Mouse (Mus musculus): ENCODE measurements around the gene Gm609. TPM values are rescaled to one million over a fixed set of nuclear protein-coding genes. Genes with fewer than 3 reads are reported as not detected.

Gene Gm609
- polyA plus RNA-seq, 1 experiment from 2014 or later = not detected

GRCm38 (mm10) chr16:45375506-45376225, 117.1 kb downstream of the Gm609 start:
- Histone ChIP-seq H3K4me1 (replicated peaks) (no peaks in the 10 kb centered on the region), H3K36me3 (replicated peaks) (no peaks in the 10 kb centered on the region), H3K4me3 (replicated peaks) (no peak overlapping the region), H3K9ac (no peak overlapping the region), H3K4me2 (no peak overlapping the region), H3K27ac (replicated peaks) (no peak overlapping the region), H3K9me3 (replicated peaks) (no peaks in the 10 kb centered on the region), H3K27me3 (no peaks in the 10 kb centered on the region)
- 39% methylated on average over 2 of the region's 2 CpGs for WGBS (ENCODE audit: insufficient replicate concordance)
- no peak for ATAC-seq (ENCODE audit: insufficient read depth)

DNA sequence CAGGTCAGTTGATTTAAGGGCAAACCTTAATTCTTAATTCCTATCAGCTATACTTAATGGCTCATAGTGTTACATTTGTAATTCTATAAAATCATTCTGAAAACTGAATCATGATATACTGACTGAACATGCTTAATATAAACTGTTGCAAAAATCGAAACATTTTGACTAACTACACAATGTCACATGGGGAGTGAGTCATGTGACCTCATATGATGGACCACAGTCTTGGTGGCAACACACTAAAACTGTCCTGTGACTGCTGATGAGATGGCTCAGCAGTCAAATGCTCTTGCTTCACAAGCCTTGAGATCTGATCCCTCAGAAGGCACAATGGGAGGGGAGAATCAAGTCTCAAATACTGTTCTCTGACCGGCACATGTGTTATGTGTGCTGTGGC, 118.7 kb downstream of the Gm609 start:
- Histone ChIP-seq H3K4me1 (replicated peaks) (no peaks in the 10 kb centered on the region), H3K4me2 (no peak overlapping the region), H3K9ac (no peak overlapping the region), H3K27ac (replicated peaks) (no peak overlapping the region), H3K4me3 (replicated peaks) (no peak overlapping the region), H3K9me3 (replicated peaks) (no peaks in the 10 kb centered on the region), H3K36me3 (replicated peaks) (no peaks in the 10 kb centered on the region), H3K27me3 (no peaks in the 10 kb centered on the region)
- no peak for ATAC-seq (ENCODE audit: insufficient read depth)
- WGBS (ENCODE audit: insufficient replicate concordance) = 44% methylated on average over 2 of the region's 2 CpGs

DNA sequence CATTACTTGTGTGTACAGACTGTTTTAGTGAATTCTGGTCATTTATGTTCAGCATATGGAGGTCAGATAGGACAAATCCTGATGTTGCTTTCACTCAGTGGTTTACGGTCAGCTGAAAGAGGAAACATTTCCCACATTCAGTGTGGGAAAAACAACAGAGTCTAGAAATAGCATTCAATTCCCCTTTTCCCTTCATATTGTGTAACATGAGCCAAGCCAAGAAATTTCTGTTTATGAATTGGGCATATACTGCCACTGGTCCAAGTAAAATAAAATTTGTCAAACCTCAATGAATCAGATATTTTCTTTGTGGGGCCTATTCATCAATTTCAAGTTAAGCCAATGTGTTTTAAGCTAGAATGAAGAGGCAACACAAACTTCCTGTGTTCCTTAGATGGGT, 121.7 kb downstream of the Gm609 start:
- Histone ChIP-seq H3K9me3 (replicated peaks) (no peaks in the 10 kb centered on the region), H3K27me3 (no peaks in the 10 kb centered on the region), H3K27ac (replicated peaks) (no peak overlapping the region), H3K4me2 (no peak overlapping the region), H3K9ac (no peak overlapping the region), H3K4me1 (replicated peaks) (no peaks in the 10 kb centered on the region), H3K36me3 (replicated peaks) (no peaks in the 10 kb centered on the region), H3K4me3 (replicated peaks) (no peak overlapping the region)
- 70% methylated on average over 1 of the region's 1 CpGs for WGBS (ENCODE audit: insufficient replicate concordance)
- no peak for ATAC-seq (ENCODE audit: insufficient read depth)

DNA sequence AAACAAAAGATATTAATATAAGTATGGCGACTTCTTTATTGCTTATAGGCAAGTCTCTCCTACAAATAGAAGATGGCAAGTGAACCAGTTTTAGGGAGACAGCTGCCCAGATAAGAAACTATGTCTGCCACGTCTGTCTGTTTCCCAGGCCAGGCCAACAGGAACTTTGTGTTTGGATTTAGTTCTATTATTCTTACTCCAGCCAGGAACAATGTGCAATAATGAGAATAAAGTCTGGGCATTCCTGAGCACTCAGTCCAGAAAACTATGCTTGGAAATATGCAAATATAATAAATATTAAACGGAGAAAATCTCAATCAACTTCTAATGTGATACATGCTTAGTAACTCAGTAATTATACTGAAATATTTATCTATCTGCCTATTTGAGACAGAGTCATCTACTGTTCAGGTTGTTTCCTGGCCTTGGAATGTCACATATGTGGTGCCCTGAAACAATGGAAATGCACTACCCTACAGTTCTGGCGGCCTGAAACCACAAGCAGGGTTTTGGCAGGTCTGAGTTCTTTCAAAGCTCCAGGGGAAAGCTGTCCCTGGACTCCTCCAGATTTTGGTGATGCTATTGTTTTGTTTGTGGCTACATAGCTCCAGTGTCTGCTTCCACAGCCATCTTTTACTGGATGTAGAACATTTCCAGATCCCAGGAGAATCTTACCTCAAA, 123.3 kb downstream of the Gm609 start:
- ATAC-seq (ENCODE audit: insufficient read depth) = no peak
- H3K27ac ChIP-seq (replicated peaks) = no peak overlapping the region
- H3K4me1 ChIP-seq (replicated peaks) = no peaks in the 10 kb centered on the region
- H3K27me3 ChIP-seq = no peaks in the 10 kb centered on the region
- 45% methylated on average over 4 of the region's 4 CpGs for WGBS (ENCODE audit: insufficient replicate concordance)
- H3K9ac ChIP-seq = no peak overlapping the region
- H3K9me3 ChIP-seq (replicated peaks) = no peaks in the 10 kb centered on the region
- H3K36me3 ChIP-seq (replicated peaks) = no peaks in the 10 kb centered on the region
- no peak overlapping the region for H3K4me3 ChIP-seq (replicated peaks)
- H3K4me2 ChIP-seq = no peak overlapping the region

- Histone ChIP-seq H3K27ac (replicated peaks) (no peak overlapping the region), H3K4me3 (replicated peaks) (no peak overlapping the region), H3K9me3 (replicated peaks) (no peaks in the 10 kb centered on the region), H3K36me3 (replicated peaks) (no peaks in the 10 kb centered on the region), H3K4me2 (no peak overlapping the region), H3K27me3 (no peaks in the 10 kb centered on the region), H3K9ac (no peak overlapping the region), H3K4me1 (replicated peaks) (no peaks in the 10 kb centered on the region)
- WGBS (ENCODE audit: insufficient replicate concordance) = 74% methylated on average over 7 of the region's 7 CpGs
- no peak for ATAC-seq (ENCODE audit: insufficient read depth)
These were observed 126.7 kb downstream of the Gm609 start for GRCm38 (mm10) chr16:45366111-45366510.

- Histone ChIP-seq H3K27ac (replicated peaks) (no peak overlapping the region), H3K9me3 (replicated peaks) (no peaks in the 10 kb centered on the region), H3K36me3 (replicated peaks) (no peaks in the 10 kb centered on the region), H3K4me1 (replicated peaks) (no peaks in the 10 kb centered on the region), H3K9ac (no peak overlapping the region), H3K27me3 (no peaks in the 10 kb centered on the region), H3K4me2 (no peak overlapping the region), H3K4me3 (replicated peaks) (no peak overlapping the region)
- no peak for ATAC-seq (ENCODE audit: insufficient read depth)
- WGBS (ENCODE audit: insufficient replicate concordance) = 68% methylated on average over 9 of the region's 9 CpGs
These were observed 127.4 kb downstream of the Gm609 start for GRCm38 (mm10) chr16:45365353-45365752.

GRCm38 (mm10) chr16:45364627-45365026, 128.1 kb downstream of the Gm609 start:
- H3K4me3 ChIP-seq (replicated peaks) = no peak overlapping the region
- H3K4me2 ChIP-seq = no peak overlapping the region
- no peak for ATAC-seq (ENCODE audit: insufficient read depth)
- no peaks in the 10 kb centered on the region for H3K9me3 ChIP-seq (replicated peaks)
- no peaks in the 10 kb centered on the region for H3K27me3 ChIP-seq
- H3K9ac ChIP-seq = no peak overlapping the region
- 83% methylated on average over 1 of the region's 1 CpGs for WGBS (ENCODE audit: insufficient replicate concordance)
- H3K4me1 ChIP-seq (replicated peaks) = no peaks in the 10 kb centered on the region
- H3K27ac ChIP-seq (replicated peaks) = no peak overlapping the region
- no peaks in the 10 kb centered on the region for H3K36me3 ChIP-seq (replicated peaks)

- Histone ChIP-seq H3K9ac (no peak overlapping the region), H3K4me2 (no peak overlapping the region), H3K27ac (replicated peaks) (no peak overlapping the region), H3K36me3 (replicated peaks) (no peaks in the 10 kb centered on the region), H3K4me1 (replicated peaks) (no peaks in the 10 kb centered on the region), H3K27me3 (no peaks in the 10 kb centered on the region), H3K4me3 (replicated peaks) (no peak overlapping the region), H3K9me3 (replicated peaks) (no peaks in the 10 kb centered on the region)
- WGBS (ENCODE audit: insufficient replicate concordance) = 57% methylated on average over 4 of the region's 4 CpGs
- ATAC-seq (ENCODE audit: insufficient read depth) = no peak
These were observed 129.2 kb downstream of the Gm609 start for GRCm38 (mm10) chr16:45363480-45364045.

Other genes with a start within 250 kb of the Gm609 start
- gene Cd200, start 83.9 kb downstream of the Gm609 start, polyA plus RNA-seq (2015; fragmentation: Nextera tagmentation; extraction: Ambion mirVana) = 0.52 and 0.84 TPM in 2 replicates
- not detected in 2 replicates for gene Gm17783, start 39.1 kb upstream of the Gm609 start, polyA plus RNA-seq (2015; fragmentation: Nextera tagmentation; extraction: Ambion mirVana)
- gene Slc9c1, start 42.3 kb upstream of the Gm609 start, polyA plus RNA-seq (2015; fragmentation: Nextera tagmentation; extraction: Ambion mirVana) = not detected in 2 replicates
- 1.5 and 2.0 TPM in 2 replicates for gene Gcsam, start 117.4 kb upstream of the Gm609 start, polyA plus RNA-seq (2015; fragmentation: Nextera tagmentation; extraction: Ambion mirVana)
- 0.14 and 0.18 TPM in 2 replicates for gene BC016579, start 161.1 kb upstream of the Gm609 start, polyA plus RNA-seq (2015; fragmentation: Nextera tagmentation; extraction: Ambion mirVana)
- gene Tmprss7, start 200.7 kb upstream of the Gm609 start, polyA plus RNA-seq (2015; fragmentation: Nextera tagmentation; extraction: Ambion mirVana) = 0.12 and 0.14 TPM in 2 replicates
- 0.38 and 0.48 TPM in 2 replicates for gene Tagln3, start 231.6 kb upstream of the Gm609 start, polyA plus RNA-seq (2015; fragmentation: Nextera tagmentation; extraction: Ambion mirVana)
- 15.5 and 15.9 TPM in 2 replicates for gene Abhd10, start 250.0 kb upstream of the Gm609 start, polyA plus RNA-seq (2015; fragmentation: Nextera tagmentation; extraction: Ambion mirVana)

Data from liver, embryonic 15.5 days (tissue).